Mouse (Mus musculus) stomach, postnatal 0 days (tissue): Measurements from ENCODE around the gene Dohh.

Experiments used
- CTCF ChIP-seq: IDR thresholded peaks from 2 replicates; pipeline ENCODE4 v1.5.1; 2016; ENCODE audit warnings: antibody characterized with exemption, low read depth, mild to moderate bottlenecking, moderate library complexity
- EP300 ChIP-seq: optimal IDR thresholded peaks from 2 replicates; pipeline ENCODE3; 2016; ENCODE audit warnings: antibody characterized with exemption

DNA sequence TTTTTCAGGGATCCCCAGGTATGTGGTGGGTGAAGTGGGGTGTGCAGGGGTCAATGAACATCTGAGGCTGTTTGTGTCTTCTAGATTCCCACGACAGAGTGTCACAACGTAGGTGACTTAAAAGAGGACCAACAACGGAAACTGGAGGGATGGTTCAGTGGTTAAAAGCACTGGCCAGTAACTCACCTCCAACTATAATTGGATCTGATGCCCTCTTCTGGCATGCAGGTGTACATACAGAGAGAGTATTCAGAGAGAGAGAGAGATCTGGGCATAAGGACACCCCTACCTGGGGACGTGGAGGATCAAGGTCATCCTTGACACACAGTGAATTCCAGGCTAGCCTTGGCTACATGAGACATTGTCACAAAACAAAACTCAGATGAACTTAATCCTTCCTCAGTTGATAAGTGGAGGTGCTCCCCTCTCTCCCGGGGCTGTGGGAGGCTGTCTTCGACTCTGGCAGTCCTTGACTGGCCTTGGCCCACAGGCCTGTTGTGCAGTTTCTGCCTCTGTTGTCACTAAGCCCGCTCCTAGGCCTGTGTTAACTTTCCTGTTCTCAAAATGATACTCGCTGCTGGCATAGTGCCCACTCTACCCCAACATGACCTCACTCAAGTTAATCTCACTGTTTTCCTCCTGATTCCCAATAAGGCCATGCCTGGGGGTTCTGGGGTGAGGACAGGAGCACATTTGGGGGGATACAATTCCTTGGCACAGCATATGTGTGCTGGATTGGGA, 39.6 kb upstream of the Dohh start:
- TF ChIP-seq CTCF = peak; percentile 59
- TF ChIP-seq EP300 = no peak
